Mouse (Mus musculus) bone marrow macrophage, adult 2 months (primary cell): ENCODE results near the gene Slc7a7.

Experiments used
- CTCF ChIP-seq: IDR thresholded peaks from 2 replicates; pipeline ENCODE4 v1.5.1; 2012; ENCODE audit warnings: low read depth, mild to moderate bottlenecking, low read length, moderate library complexity
- POLR2A ChIP-seq: IDR thresholded peaks from 2 replicates; pipeline ENCODE4 v1.6.1; 2012; ENCODE audit warnings: mild to moderate bottlenecking, low read depth, low read length, borderline replicate concordance

DNA sequence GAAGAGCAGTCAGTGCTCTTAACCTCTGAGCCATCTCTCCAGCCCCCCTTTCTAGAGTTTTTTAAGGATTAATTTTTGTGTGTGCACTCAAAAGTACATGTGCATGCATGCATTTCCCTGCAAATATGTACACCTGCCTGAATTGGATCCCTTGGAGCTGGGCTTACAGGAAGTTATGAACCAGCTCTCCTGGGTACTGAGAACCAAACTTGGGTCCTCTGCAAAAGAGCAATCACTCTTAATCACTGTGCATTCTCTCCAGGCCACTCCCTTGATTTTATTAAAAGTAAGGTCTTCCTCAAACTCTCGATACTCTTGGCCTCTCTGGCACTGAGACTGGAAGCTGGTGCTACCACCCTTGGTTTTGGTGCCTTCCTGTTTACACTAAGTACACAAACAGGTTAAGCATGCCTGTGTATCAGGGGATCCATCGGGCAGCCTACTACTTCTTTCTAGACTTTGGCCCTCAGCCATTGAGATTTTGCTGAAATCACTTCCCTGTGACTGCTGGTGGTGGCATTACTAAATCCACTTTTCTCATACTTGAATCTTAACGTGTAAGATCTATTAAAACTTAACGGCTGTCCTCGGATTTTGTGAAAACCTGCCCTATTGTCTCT, 52.4 kb downstream of the Slc7a7 start:
- no peak for TF ChIP-seq CTCF
- TF ChIP-seq POLR2A, result no peak
